Comparison of ENCODE assay signal across 22 mouse cellular contexts in genomic region chr2:33461066-33461465, GRCm38 (mm10).
"Had no signal": no experiment of that assay in that cellular context is flagged by ENCODE, and none has a peak within 500 bp of the region (broad histone marks: within the 10 kb centered on the region; RNA-seq: fewer than 3 reads in every experiment).

No protein-coding gene starts in this region.

- DNase-seq: liver, postnatal 0 days; lung, postnatal 14 days; lung, postnatal 36 days; midbrain, embryonic 14.5 days; retina, postnatal 1 day; right cerebral cortex, adult 18-20 months; right cerebral cortex, postnatal 25 days; right cerebral cortex, postnatal 4 days; spleen, adult 18-20 months; thymus, adult 2 months; thymus, postnatal 25 days; thymus, postnatal 4 days had no signal

- H3K27me3 ChIP-seq: liver, embryonic 15.5 days; lung, embryonic 15.5 days; midbrain, embryonic 12.5 days; neural tube, embryonic 13.5 days; neural tube, embryonic 15.5 days had no signal

- ATAC-seq: liver, postnatal 0 days; lung, postnatal 0 days; midbrain, embryonic 16.5 days had no signal

- H3K9ac ChIP-seq: liver, embryonic 15.5 days; liver, postnatal 0 days; lung, embryonic 15.5 days; midbrain, embryonic 12.5 days; neural tube, embryonic 13.5 days; neural tube, embryonic 15.5 days had no signal

- H3K4me3 ChIP-seq: liver, embryonic 15.5 days; lung, embryonic 15.5 days; midbrain, embryonic 10.5 days; midbrain, embryonic 12.5 days; myocyte; neural tube, embryonic 13.5 days; neural tube, embryonic 15.5 days had no signal

- H3K27ac ChIP-seq: liver, embryonic 15.5 days; lung, embryonic 15.5 days; macrophage; midbrain, embryonic 10.5 days; midbrain, embryonic 12.5 days; neural tube, embryonic 13.5 days; neural tube, embryonic 15.5 days had no signal

- H3K9me3 ChIP-seq: liver, embryonic 15.5 days; lung, embryonic 15.5 days; midbrain, embryonic 10.5 days; midbrain, embryonic 12.5 days; neural tube, embryonic 13.5 days; neural tube, embryonic 15.5 days had no signal
